Mouse (Mus musculus) forebrain, embryonic 15.5 days (tissue): ENCODE measurements around the gene Magee1. TPM values are rescaled to one million over a fixed set of nuclear protein-coding genes. Genes with fewer than 3 reads are reported as not detected.
"Not testable (repeated sequence)": the region's sequence is repeated elsewhere in the genome, so short reads cannot be mapped to it uniquely, and the experiment has no call there.

Experiments
- ATAC-seq: fragments of 200-750 bp; cut with Nextera tagmentation; replicated peaks from 2 replicates; pipeline ENCODE4 v1.8.0; 2017; ENCODE audit warnings: mild to moderate bottlenecking, moderate TSS enrichment, moderate library complexity
- H3K27ac ChIP-seq: fragments of 300-500 bp; sonication (generic); replicated peaks from 2 replicates; pipeline ENCODE4 v1.5.1; 2015; ENCODE audit warnings: mild to moderate bottlenecking, inconsistent platforms
- H3K27me3 ChIP-seq: fragments of 300-500 bp; sonication (generic); 2 replicates; pipeline ENCODE4 v1.6.1; 2015; ENCODE audit warnings: inconsistent platforms
- H3K36me3 ChIP-seq: fragments of 300-500 bp; sonication (generic); 2 replicates; pipeline ENCODE4 v1.6.1; 2015; ENCODE audit warnings: mild to moderate bottlenecking, inconsistent platforms
- H3K4me1 ChIP-seq: fragments of 300-500 bp; sonication (generic); 2 replicates; pipeline ENCODE4 v1.6.1; 2015; ENCODE audit warnings: inconsistent platforms
- H3K4me2 ChIP-seq: fragments of 300-500 bp; sonication (generic); replicated peaks from 2 replicates; pipeline ENCODE4 v1.6.1; 2015; ENCODE audit warnings: mild to moderate bottlenecking, inconsistent platforms
- H3K4me3 ChIP-seq: fragments of 300-500 bp; sonication (generic); 2 replicates; pipeline ENCODE4 v1.5.1; 2015; ENCODE audit warnings: mild to moderate bottlenecking, inconsistent platforms
- H3K9ac ChIP-seq: fragments of 300-500 bp; sonication (generic); replicated peaks from 2 replicates; pipeline ENCODE4 v1.6.1; 2015; ENCODE audit warnings: mild to moderate bottlenecking, inconsistent platforms
- H3K9me3 ChIP-seq: fragments of 300-500 bp; sonication (generic); 2 replicates; pipeline ENCODE4 v1.6.1; 2016; ENCODE audit warnings: inconsistent platforms
- whole genome bisulfite sequencing: fragments of 180-500 bp; shearing (Covaris S2); methylation state at CpG from one replicate; pipeline ENCODE4 v1.1.7; 2015; ENCODE audit warnings: mixed read lengths; 5-methylcytosine and 5-hydroxymethylcytosine counted together
- polyA plus RNA-seq: library from polyadenylated mRNA; unstranded; fragments of >200 nt; fragmentation: Nextera tagmentation; extraction: Ambion mirVana; gene quantifications from 2 replicates; pipeline ENCODE4 v1.2.1, GENCODE M21; 2015

The Magee1 gene
- polyA plus RNA-seq: 123 and 129 TPM in 2 replicates

DNA sequence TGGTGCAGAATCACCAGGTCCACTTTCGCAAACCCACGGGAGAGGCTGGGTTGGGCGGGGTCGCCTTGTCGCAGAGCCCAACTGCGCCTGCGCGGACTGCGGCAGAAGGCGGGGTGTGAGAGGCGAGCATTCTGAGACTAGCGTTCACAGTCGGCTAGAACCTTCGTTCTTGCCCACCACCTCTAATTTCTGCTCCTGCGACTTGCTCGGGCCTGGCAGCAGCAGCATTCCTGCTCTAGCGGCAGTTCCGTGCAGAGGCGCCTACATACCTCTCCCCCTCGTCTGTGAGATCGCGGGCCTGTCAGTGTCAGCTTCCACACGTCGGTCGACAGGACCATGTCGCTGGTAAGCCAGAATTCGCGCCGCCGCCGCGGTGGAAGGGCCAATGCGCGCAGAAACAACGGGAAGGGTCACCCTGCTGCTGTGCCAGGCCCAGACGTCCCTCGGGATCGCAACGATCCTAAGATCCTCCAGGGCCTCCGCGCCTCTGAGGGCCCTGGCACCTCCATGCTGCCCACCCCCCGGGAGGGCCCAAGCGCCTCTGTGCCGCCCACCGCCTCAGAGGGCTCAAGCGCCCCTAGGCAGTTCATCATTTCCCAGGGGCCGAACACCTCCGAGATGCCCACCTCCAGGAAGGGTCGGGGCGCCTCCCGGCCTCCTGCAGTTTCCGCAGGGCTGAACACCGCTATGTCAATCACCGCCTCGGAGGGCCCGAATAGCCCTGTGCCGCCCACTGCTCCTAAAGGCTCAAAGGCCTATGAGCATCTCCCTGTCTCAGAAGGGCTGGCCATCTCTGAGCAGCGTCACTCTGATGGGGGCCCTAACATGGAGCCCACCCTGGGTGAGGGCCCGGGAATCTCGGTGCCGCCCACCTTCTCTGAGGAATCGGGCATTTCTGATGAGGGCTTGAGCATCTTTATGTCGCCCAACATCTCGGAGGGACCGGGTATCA is at the start of gene Magee1:
Gene Magee1, plus strand, starts transcription at position 104 of the 952 bp plus-strand sequence.
- H3K36me3 ChIP-seq: 0 out of 2 replicates have a peak, but pooled peaks cover 4% of the 10 kb centered on the region
- H3K9me3 ChIP-seq: no peaks in the 10 kb centered on the region
- H3K4me3 ChIP-seq: peak within 1 kb of the TSS; percentile 68
- H3K9ac ChIP-seq: peak within 1 kb of the TSS; percentile 79
- H3K27me3 ChIP-seq: peaks cover 15% of the 10 kb centered on the region; the same call in 1 of the 2 replicates
- peak; percentile 73 for ATAC-seq
- 18% methylated on average over 64 of the region's 65 CpGs for WGBS
- peak within 1 kb of the TSS; percentile 55 for H3K4me2 ChIP-seq
- peak within 1 kb of the TSS; percentile 86 for H3K27ac ChIP-seq
- H3K4me1 ChIP-seq: peaks cover 16% of the 10 kb centered on the region

DNA sequence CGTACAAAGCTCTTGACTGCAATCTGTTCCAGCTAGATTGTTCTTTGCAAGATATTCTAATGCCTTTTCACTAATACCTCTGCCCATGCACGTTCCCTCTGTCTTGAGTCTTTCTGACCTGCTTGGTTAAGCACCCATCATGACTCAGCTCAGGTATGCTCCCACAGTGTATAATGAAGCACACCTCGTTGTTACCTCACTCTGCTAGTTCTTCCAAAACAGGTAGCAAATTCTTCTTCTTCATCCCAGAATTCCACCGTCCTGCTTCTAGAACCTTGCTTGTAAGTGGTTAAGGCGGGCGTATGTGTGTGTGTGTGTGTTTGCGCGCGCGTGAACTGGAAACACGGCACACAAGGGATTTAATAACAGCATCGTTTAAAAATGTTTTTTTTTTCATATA is 41.0 kb upstream of the Magee1 start:
- ATAC-seq: peak; percentile 68

DNA sequence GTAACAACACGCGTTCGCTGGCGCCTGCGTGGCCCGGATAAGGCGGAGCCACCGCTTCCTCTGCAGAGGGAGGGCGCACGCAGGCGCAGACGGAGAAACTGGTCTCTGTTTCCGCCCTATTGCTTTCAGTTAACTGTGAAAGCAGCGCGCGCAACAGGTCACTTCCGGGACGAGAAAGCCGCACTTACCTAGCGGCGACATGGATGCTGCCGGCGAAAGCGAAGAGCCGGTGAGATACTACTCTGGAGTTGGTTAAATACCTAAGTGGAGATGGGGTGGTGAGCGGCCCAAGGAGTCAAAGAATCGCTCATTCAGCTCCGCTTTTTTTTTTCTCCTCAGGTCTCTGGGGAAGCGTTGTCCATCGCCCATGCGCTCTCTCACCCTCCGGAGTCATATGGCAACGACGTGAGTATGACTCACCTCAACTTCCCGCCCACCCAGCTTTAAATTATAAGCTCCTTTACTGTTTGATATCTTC is 40.5 kb upstream of the Magee1 start, which contains the start of gene Pbdc1:
Gene Pbdc1, plus strand, starts transcription at position 142 of the 478 bp plus-strand sequence.
- Histone ChIP-seq H3K9ac (peak within 1 kb of the TSS; percentile 43), H3K4me2 (peak within 1 kb of the TSS; percentile 61), H3K27ac (peak within 1 kb of the TSS; percentile 34), H3K27me3 (no peaks in the 10 kb centered on the region), H3K9me3 (no peaks in the 10 kb centered on the region), H3K36me3 (no peaks in the 10 kb centered on the region), H3K4me1 (peaks cover 6% of the 10 kb centered on the region), H3K4me3 (peak within 1 kb of the TSS; percentile 64)
- 2% methylated on average over 35 of the region's 35 CpGs for WGBS
- peak; percentile 99 for ATAC-seq

More for the DNA sequence above, 41.0 kb upstream of the Magee1 start:
- peak overlapping the region; percentile 61 for H3K4me2 ChIP-seq
- H3K9me3 ChIP-seq: no peaks in the 10 kb centered on the region
- WGBS: 9% methylated on average over 12 of the region's 12 CpGs
- no peaks in the 10 kb centered on the region for H3K36me3 ChIP-seq
- H3K27ac ChIP-seq: peak overlapping the region; percentile 34
- H3K4me1 ChIP-seq: peaks cover 6% of the 10 kb centered on the region
- peak overlapping the region; percentile 43 for H3K9ac ChIP-seq
- no peaks in the 10 kb centered on the region for H3K27me3 ChIP-seq
- H3K4me3 ChIP-seq: peak overlapping the region; percentile 64

DNA sequence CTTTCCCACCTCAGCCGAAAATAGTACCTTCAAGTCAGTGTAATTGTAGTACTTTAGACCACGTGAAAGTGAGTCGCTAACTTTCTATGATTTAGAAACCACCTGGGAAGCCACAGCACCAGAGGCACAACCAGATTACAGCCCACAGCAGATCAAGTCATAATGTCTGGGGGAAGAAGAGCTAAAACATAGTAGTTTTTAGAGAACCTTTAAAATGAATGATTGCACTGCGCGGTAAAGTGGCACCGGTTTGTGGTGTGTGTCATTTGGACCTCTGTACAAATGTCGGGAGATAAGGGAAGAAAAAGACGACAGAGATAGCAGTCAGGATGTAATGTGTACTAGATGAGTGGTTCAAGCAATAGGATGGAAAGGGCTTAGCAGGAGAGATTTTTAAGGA is 40.1 kb upstream of the Magee1 start:
- ATAC-seq: no peak
- Histone ChIP-seq H3K9ac (peak overlapping the region; percentile 22), H3K4me3 (peak overlapping the region; percentile 64), H3K27me3 (no peaks in the 10 kb centered on the region), H3K36me3 (no peaks in the 10 kb centered on the region), H3K27ac (no peak overlapping the region), H3K4me2 (peak overlapping the region; percentile 61), H3K9me3 (no peaks in the 10 kb centered on the region), H3K4me1 (peaks cover 6% of the 10 kb centered on the region)
- WGBS: 21% methylated on average over 8 of the region's 8 CpGs

DNA sequence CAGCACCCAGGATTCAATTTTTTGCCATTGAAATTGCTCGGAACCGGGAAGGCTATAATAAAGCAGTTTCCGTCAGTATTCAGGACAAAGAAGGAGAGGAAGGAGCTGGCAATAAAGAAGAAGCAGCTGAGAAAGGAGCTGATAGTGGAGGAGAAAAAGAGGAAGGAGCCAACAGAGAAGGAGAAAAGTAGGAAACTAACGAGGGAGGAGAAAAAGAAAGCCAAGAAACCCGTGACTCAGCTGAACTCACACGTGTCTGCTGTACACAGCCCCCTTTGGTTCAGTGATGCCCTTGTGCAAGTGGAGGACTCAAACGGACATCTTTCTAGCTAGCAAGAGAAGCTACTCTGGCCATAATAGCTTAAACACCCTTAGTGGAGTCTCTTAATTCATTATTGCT is 37.2 kb upstream of the Magee1 start:
- not testable (repeated sequence) for ATAC-seq, H3K4me1 ChIP-seq, H3K9ac ChIP-seq, H3K9me3 ChIP-seq, H3K36me3 ChIP-seq, H3K27ac ChIP-seq, H3K4me3 ChIP-seq, H3K4me2 ChIP-seq, H3K27me3 ChIP-seq
- 86% methylated on average over 7 of the region's 7 CpGs for WGBS

DNA sequence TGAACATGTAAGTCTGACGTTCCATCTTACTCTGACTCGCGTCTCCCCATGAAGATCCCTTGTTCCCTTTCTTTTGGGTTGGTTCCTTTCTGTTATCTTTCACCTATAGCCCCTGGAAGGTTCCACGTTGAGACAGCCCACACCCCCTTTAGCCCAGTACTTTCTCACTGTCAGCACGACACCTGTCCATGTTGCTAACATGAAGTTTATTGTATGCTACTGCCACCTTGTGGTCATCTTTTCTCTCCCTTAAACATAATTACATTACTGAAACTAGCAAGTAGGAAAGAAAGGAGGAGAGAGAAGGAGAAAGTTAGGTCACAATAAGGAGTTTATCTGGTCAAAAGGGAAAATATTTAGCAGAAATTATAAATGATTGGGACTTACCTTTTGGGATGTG is 16.0 kb upstream of the Magee1 start:
- Histone ChIP-seq H3K4me3 (no peak overlapping the region), H3K4me1 (no peaks in the 10 kb centered on the region), H3K27me3 (no peaks in the 10 kb centered on the region), H3K9me3 (no peaks in the 10 kb centered on the region), H3K4me2 (no peak overlapping the region), H3K27ac (no peak overlapping the region), H3K36me3 (no peaks in the 10 kb centered on the region), H3K9ac (no peak overlapping the region)
- peak; percentile 53; the same call in 1 of the 2 replicates for ATAC-seq
- WGBS: 43% methylated on average over 5 of the region's 5 CpGs

DNA sequence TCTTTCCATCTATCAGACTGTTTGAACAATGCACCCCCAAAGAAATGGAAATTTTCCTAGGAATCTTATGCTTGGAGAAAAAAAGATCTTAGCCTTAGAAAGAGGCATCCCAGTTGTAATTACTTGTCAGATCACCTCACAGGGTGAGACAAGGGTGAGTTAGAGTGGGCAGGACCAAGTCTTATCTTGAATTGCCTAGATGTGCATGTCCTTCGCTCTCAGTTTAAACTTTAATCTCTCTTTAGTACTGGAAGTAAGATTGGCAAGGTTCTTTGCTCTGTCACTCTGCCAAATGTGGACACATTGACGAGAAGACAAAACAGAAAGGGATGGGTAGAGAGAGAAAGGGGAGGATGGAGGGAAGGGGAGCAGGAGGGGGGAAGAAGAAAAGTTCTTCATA is 5.2 kb upstream of the Magee1 start:
- no peak overlapping the region for H3K27ac ChIP-seq
- no peak overlapping the region for H3K4me2 ChIP-seq
- no peaks in the 10 kb centered on the region for H3K27me3 ChIP-seq
- H3K4me1 ChIP-seq: no peaks in the 10 kb centered on the region
- WGBS: 56% methylated on average over 2 of the region's 2 CpGs
- no peak overlapping the region for H3K4me3 ChIP-seq
- no peaks in the 10 kb centered on the region for H3K9me3 ChIP-seq
- H3K36me3 ChIP-seq: no peaks in the 10 kb centered on the region
- ATAC-seq: no peak
- H3K9ac ChIP-seq: no peak overlapping the region

DNA sequence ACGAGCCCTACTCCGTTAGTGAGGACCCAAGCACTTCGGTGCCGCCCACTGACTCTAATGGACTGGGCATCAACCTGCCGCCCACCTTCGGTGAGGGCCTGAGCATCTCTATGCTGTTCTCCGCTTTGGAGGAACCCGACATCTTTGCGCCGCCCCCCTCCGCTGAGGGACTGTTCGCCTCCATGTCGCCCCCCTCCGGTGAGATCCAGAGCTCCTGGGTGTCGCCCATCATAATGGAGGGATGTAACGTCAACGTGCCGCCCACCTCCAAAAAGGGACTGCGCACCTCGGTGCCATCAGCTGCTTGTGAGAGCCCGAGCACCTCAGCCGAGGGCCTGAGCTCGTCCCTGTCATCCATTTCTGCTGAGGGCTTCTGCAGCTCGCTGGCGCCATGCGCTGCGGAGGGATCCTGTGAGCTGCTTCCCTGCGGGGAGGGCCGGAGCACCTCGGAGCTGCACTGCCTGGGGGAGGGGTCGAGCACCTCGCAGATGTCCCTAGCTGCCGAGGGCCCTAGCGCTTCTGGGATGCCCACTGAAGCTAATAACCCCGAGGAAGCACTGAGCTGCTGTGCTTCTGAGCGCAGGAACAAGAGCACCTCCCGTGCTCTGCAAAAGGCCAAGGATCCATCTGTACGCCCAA is 1.2 kb downstream of the Magee1 start:
- Histone ChIP-seq H3K9me3 (no peaks in the 10 kb centered on the region), H3K27ac (peak overlapping the region; percentile 86), H3K4me2 (peak overlapping the region; percentile 55), H3K4me1 (peaks cover 16% of the 10 kb centered on the region), H3K9ac (peak overlapping the region; percentile 79), H3K4me3 (peak overlapping the region; percentile 68), H3K36me3 (0 out of 2 replicates have a peak, but pooled peaks cover 4% of the 10 kb centered on the region), H3K27me3 (peaks cover 15% of the 10 kb centered on the region; the same call in 1 of the 2 replicates)
- peak; percentile 85 for ATAC-seq
- WGBS: 15% methylated on average over 37 of the region's 38 CpGs

DNA sequence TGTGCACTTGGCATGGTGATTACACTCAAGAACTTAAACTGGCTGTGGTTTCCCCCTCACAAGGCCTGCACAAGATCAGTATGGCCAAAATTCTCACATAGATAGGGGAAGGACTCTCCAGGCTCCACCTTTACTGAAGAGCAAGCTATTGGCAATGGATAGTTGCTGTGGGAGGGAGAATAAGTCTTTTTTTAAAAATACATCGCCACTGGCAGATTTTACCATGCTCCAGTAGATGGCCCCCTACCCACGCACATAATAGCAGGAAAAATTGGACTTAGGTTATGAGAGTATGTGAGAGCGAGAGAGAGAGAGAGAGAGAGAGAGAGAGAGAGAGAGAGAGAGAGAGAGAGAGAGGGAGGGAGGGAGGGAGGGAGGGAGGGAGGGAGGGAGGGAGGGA is 4.7 kb downstream of the Magee1 start:
- Histone ChIP-seq H3K9me3 (no peaks in the 10 kb centered on the region), H3K27ac (no peak overlapping the region), H3K27me3 (peaks cover 15% of the 10 kb centered on the region; the same call in 1 of the 2 replicates), H3K4me2 (no peak overlapping the region), H3K36me3 (0 out of 2 replicates have a peak, but pooled peaks cover 4% of the 10 kb centered on the region), H3K4me1 (peaks cover 16% of the 10 kb centered on the region), H3K4me3 (no peak overlapping the region), H3K9ac (no peak overlapping the region)
- WGBS: 31% methylated on average over 3 of the region's 3 CpGs
- ATAC-seq: no peak

DNA sequence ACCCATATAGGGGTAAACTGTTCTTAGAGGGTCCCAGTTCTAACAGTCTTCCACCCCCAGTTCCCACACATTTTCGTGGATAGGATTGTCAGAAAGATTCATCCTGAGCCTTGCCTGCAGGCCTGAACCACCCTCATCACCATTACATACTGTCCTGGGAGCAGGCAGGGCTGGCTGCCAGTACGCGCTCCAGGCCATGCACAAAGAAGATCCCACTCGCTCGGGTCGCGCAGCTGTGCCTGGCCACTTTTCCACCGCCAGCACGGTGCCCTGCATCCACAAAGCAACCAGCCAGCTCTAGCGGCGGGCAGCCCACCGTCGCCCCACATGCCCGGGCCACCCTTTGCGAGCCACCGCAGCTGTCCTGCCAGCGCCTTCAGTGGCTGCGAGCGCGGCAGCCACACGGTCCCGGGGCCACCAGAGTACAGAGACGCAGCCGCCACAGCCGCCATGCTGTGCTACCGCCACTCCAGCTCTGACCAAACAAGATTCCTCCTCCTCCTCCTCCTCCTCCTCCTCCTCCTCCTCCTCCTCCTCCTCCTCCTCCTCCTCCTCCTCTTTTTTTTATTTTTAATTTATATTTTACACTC is 31.8 kb downstream of the Magee1 start:
- Histone ChIP-seq H3K4me3 (peak overlapping the region; percentile 25; the same call in 1 of the 2 replicates), H3K4me2 (peak overlapping the region; percentile 31), H3K9me3 (no peaks in the 10 kb centered on the region), H3K27me3 (no peaks in the 10 kb centered on the region), H3K9ac (no peak overlapping the region), H3K4me1 (no peaks in the 10 kb centered on the region), H3K27ac (no peak overlapping the region), H3K36me3 (no peaks in the 10 kb centered on the region)
- WGBS: 66% methylated on average over 26 of the region's 26 CpGs
- peak; percentile 53 for ATAC-seq

DNA sequence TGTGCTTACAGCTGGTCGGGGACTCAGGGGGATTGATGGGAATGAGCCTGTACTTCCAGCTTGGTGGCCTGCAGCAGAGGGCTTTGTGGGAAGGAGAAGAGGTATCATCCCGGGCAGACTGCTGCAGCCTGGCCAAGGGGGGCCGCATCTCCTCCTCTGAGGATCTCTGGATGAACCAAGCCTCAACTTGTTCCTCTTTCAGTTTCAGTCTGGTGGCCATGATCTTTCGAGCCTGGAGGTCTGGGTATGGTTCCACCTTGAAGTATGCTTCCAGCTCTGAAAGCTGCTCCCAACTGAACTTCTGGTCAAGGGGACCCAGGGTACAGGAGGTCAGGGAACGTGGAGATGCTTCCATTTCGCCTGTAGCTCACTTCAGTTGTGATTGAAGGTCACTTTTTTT is 44.8 kb downstream of the Magee1 start:
- WGBS: 71% methylated on average over 6 of the region's 6 CpGs
- H3K9me3 ChIP-seq, H3K4me3 ChIP-seq, H3K9ac ChIP-seq, ATAC-seq, H3K4me2 ChIP-seq, H3K27ac ChIP-seq, H3K27me3 ChIP-seq, H3K36me3 ChIP-seq, H3K4me1 ChIP-seq: not testable (repeated sequence)
